Mouse (Mus musculus) kidney, embryonic 16.5 days (tissue): ENCODE measurements around the gene D130043K22Rik. TPM values are rescaled to one million over a fixed set of nuclear protein-coding genes. Genes with fewer than 3 reads are reported as not detected.

Source experiments
- ATAC-seq: fragments of 200-750 bp; cut with Nextera tagmentation; 2 replicates; pipeline ENCODE4 v1.8.0; 2017; ENCODE audit warnings: moderate TSS enrichment; ENCODE audit not compliant: low FRiP score, low TSS enrichment
- H3K27ac ChIP-seq: fragments of 300-500 bp; sonication (generic); 2 replicates; pipeline ENCODE4 v1.5.1; 2014; ENCODE audit warnings: low read length
- H3K27me3 ChIP-seq: fragments of 300-500 bp; sonication (generic); 2 replicates; pipeline ENCODE4 v1.6.1; 2014; ENCODE audit warnings: low read length, control low read depth, mixed read lengths; ENCODE audit not compliant: insufficient read depth
- H3K36me3 ChIP-seq: fragments of 300-500 bp; sonication (generic); 2 replicates; pipeline ENCODE4 v1.6.1; 2014; ENCODE audit warnings: low read length, control low read depth, mixed read lengths; ENCODE audit not compliant: insufficient read depth
- H3K4me1 ChIP-seq: fragments of 300-500 bp; sonication (generic); 2 replicates; pipeline ENCODE4 v1.6.1; 2014; ENCODE audit warnings: low read length, control low read depth, mixed read lengths; ENCODE audit not compliant: insufficient read depth
- H3K4me2 ChIP-seq: fragments of 300-500 bp; sonication (generic); replicated peaks from 2 replicates; pipeline ENCODE4 v1.6.1; 2014; ENCODE audit warnings: low read depth, low read length
- H3K4me3 ChIP-seq: fragments of 300-500 bp; sonication (generic); 2 replicates; pipeline ENCODE4 v1.5.1; 2014; ENCODE audit warnings: mild to moderate bottlenecking, low read length
- H3K9ac ChIP-seq: fragments of 300-500 bp; sonication (generic); replicated peaks from 2 replicates; pipeline ENCODE4 v1.6.1; 2014; ENCODE audit warnings: low read length
- H3K9me3 ChIP-seq: fragments of 300-500 bp; sonication (generic); 2 replicates; pipeline ENCODE4 v1.6.1; 2016; ENCODE audit warnings: low read length, control low read depth
- WGBS: fragments of 180-500 bp; shearing (Covaris S2); extraction: QIAGEN DNeasy Blood & Tissue Kit; methylation state at CpG from one replicate; pipeline ENCODE4 v1.1.7; 2014; 5-methylcytosine and 5-hydroxymethylcytosine counted together
- polyA plus RNA-seq: library from polyadenylated mRNA; unstranded; fragments of >200 nt; fragmentation: Nextera tagmentation; extraction: Ambion mirVana; gene quantifications from 2 replicates; pipeline ENCODE4 v1.2.1, GENCODE M21; 2015

The D130043K22Rik gene
- polyA plus RNA-seq, 1 experiment from 2014 or later, result 0.76 TPM

DNA sequence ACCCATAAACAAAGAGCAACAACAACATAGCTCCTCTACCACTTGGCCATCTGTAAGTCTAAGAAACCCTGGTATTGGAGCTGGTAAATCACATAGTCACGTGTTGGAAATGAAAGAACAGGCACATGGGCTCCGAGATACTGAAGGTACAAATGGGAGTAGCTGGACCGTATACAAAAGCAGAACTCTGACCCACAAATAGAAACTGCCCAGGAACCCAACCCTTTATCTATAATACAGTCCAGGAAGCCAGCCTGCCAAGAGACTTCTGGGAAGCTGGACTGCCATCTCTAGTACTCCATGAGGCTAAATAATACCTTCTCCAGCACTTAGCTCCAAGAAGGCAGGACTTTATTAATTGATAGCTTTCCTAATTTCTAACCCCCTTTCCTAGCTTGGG lies 7.6 kb downstream of the D130043K22Rik start:
- 83% methylated on average over 3 of the region's 3 CpGs for WGBS

DNA sequence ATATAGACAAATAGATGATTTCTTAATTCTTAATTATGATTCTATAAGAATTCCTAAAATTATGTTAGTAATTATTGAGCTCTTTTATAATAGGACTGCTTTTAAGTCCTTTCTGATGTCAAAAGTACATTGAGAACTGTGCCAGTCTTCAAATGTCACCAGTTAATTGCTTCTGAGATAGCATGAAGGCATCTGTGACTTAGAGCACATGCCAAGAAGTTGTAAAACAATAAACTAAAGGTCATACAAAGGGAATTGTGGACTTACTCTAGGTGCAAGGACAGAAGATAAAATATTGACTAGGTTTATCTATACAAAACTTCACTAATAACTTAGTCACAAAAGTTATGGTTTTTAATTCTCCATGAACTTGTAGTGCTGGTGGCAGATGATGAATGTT lies 14.2 kb downstream of the D130043K22Rik start:
- Histone ChIP-seq H3K27ac (no peak overlapping the region), H3K9me3 (no peaks in the 10 kb centered on the region), H3K4me2 (no peak overlapping the region), H3K4me3 (no peak overlapping the region), H3K27me3 (no peaks in the 10 kb centered on the region), H3K4me1 (peaks cover 8% of the 10 kb centered on the region; the same call in 1 of the 2 replicates), H3K9ac (no peak overlapping the region), H3K36me3 (no peaks in the 10 kb centered on the region)
- ATAC-seq, result no peak

More for the DNA sequence above, 7.6 kb downstream of the D130043K22Rik start:
- H3K9ac ChIP-seq, result no peak overlapping the region
- no peak overlapping the region for H3K4me3 ChIP-seq
- H3K36me3 ChIP-seq, result no peaks in the 10 kb centered on the region
- H3K27me3 ChIP-seq, result no peaks in the 10 kb centered on the region
- H3K4me2 ChIP-seq, result no peak overlapping the region
- H3K4me1 ChIP-seq, result no peaks in the 10 kb centered on the region
- ATAC-seq, result no peak
- H3K9me3 ChIP-seq, result no peaks in the 10 kb centered on the region
- H3K27ac ChIP-seq, result no peak overlapping the region

- H3K27ac ChIP-seq, result no peak overlapping the region
- no peak overlapping the region for H3K4me2 ChIP-seq
- no peak for ATAC-seq
- H3K4me1 ChIP-seq, result peaks cover 11% of the 10 kb centered on the region
- H3K36me3 ChIP-seq, result no peaks in the 10 kb centered on the region
- no peaks in the 10 kb centered on the region for H3K27me3 ChIP-seq
- H3K9ac ChIP-seq, result no peak overlapping the region
- no peak overlapping the region for H3K4me3 ChIP-seq
- WGBS, result 60% methylated on average over 12 of the region's 12 CpGs
- H3K9me3 ChIP-seq, result no peaks in the 10 kb centered on the region
These were observed 16.1 kb downstream of the D130043K22Rik start for GRCm38 (mm10) chr13:24861084-24861483.

DNA sequence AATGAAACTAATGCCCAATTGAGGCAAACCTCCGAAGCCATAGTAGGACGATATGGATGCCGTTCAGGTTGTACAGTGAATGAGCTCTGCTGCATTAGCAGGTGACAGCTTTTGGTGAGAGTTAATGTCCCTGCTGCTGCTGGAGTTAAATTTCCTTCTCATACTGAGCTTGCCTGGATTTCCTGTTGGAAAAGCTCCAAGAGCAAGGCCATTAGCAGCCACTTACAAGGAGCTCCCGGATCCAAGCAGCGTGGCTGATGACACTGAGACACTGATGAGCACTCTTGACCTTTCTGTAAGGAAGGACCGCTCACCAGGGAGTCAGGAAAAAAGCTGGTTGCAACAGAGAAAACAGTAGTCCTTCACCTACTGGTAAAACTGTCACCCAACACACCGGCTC lies 17.1 kb downstream of the D130043K22Rik start:
- ATAC-seq, result no peak
- no peaks in the 10 kb centered on the region for H3K36me3 ChIP-seq
- 34% methylated on average over 7 of the region's 7 CpGs for WGBS

DNA sequence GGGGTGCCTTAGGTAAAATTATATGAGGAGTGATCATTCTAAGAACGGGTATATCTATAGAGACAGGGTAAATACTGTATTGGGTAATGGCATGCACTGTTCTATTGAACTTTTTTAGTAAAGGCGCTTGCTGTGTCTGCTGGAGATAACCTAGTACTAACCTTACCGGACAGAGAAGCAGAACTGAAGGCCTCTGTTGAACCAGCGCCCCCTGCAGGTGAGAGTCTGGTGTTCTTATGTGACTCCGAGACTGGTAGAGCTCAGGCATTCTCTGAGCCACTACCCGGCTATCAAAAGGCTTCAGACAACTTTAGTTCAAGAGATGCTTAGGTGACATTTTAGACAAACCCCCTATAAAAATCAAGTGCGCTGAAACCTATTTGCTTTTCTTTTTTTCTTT lies 17.6 kb downstream of the D130043K22Rik start:
- no peak for ATAC-seq
- H3K27me3 ChIP-seq, result no peaks in the 10 kb centered on the region
- H3K4me3 ChIP-seq, result no peak overlapping the region
- H3K4me2 ChIP-seq, result no peak overlapping the region
- H3K36me3 ChIP-seq, result no peaks in the 10 kb centered on the region
- H3K9me3 ChIP-seq, result no peaks in the 10 kb centered on the region
- no peak overlapping the region for H3K27ac ChIP-seq
- no peak overlapping the region for H3K9ac ChIP-seq
- 69% methylated on average over 7 of the region's 7 CpGs for WGBS
- H3K4me1 ChIP-seq, result peaks cover 24% of the 10 kb centered on the region

More for the DNA sequence above, 17.1 kb downstream of the D130043K22Rik start:
- Histone ChIP-seq H3K27ac (no peak overlapping the region), H3K4me1 (peaks cover 20% of the 10 kb centered on the region), H3K4me3 (no peak overlapping the region), H3K27me3 (no peaks in the 10 kb centered on the region), H3K4me2 (no peak overlapping the region), H3K9me3 (no peaks in the 10 kb centered on the region), H3K9ac (no peak overlapping the region)

GRCm38 (mm10) chr13:24866430-24867402 lies 21.8 kb downstream of the D130043K22Rik start:
- H3K4me1 ChIP-seq, result peaks cover 22% of the 10 kb centered on the region
- 0 out of 2 replicates have a peak overlapping the region, but pooled peaks have one; percentile 11 for H3K9ac ChIP-seq
- no peak overlapping the region for H3K4me2 ChIP-seq
- 37% methylated on average over 9 of the region's 9 CpGs for WGBS
- H3K27me3 ChIP-seq, result no peaks in the 10 kb centered on the region
- peak overlapping the region; percentile 70; the same call in 1 of the 2 replicates for H3K27ac ChIP-seq
- ATAC-seq, result peak; percentile 79
- H3K9me3 ChIP-seq, result no peaks in the 10 kb centered on the region
- H3K4me3 ChIP-seq, result no peak overlapping the region
- H3K36me3 ChIP-seq, result no peaks in the 10 kb centered on the region

GRCm38 (mm10) chr13:24867789-24868188 lies 22.9 kb downstream of the D130043K22Rik start:
- no peaks in the 10 kb centered on the region for H3K9me3 ChIP-seq
- no peaks in the 10 kb centered on the region for H3K36me3 ChIP-seq
- no peak overlapping the region for H3K4me2 ChIP-seq
- WGBS, result 66% methylated on average over 10 of the region's 10 CpGs
- H3K27ac ChIP-seq, result peak overlapping the region; percentile 66
- no peak for ATAC-seq
- no peak overlapping the region for H3K9ac ChIP-seq
- peaks cover 16% of the 10 kb centered on the region for H3K4me1 ChIP-seq
- no peaks in the 10 kb centered on the region for H3K27me3 ChIP-seq
- H3K4me3 ChIP-seq, result no peak overlapping the region

GRCm38 (mm10) chr13:24868233-24868632 lies 23.3 kb downstream of the D130043K22Rik start:
- Histone ChIP-seq H3K4me3 (no peak overlapping the region), H3K9me3 (no peaks in the 10 kb centered on the region), H3K9ac (no peak overlapping the region), H3K4me1 (peaks cover 16% of the 10 kb centered on the region), H3K4me2 (no peak overlapping the region), H3K27me3 (no peaks in the 10 kb centered on the region), H3K36me3 (no peaks in the 10 kb centered on the region), H3K27ac (no peak overlapping the region)
- 0 out of 2 replicates have a peak, but pooled peaks have one; percentile 35 for ATAC-seq
- 59% methylated on average over 7 of the region's 7 CpGs for WGBS

GRCm38 (mm10) chr13:24879359-24880040 lies 34.6 kb downstream of the D130043K22Rik start:
- Histone ChIP-seq H3K36me3 (no peaks in the 10 kb centered on the region), H3K9ac (no peak overlapping the region), H3K4me3 (no peak overlapping the region), H3K27me3 (no peaks in the 10 kb centered on the region), H3K27ac (peak overlapping the region; percentile 82), H3K4me1 (0 out of 2 replicates have a peak, but pooled peaks cover 3% of the 10 kb centered on the region), H3K9me3 (no peaks in the 10 kb centered on the region), H3K4me2 (no peak overlapping the region)
- ATAC-seq, result peak; percentile 96
- WGBS, result 61% methylated on average over 15 of the region's 15 CpGs
